Mouse (Mus musculus) midbrain, postnatal 0 days (tissue): ENCODE data around the gene Kif14. TPM values are rescaled to one million over a fixed set of nuclear protein-coding genes. Genes with fewer than 3 reads are reported as not detected.

ENCODE experiments used
- ATAC-seq: fragments of 200-750 bp; cut with Nextera tagmentation; 2 replicates; pipeline ENCODE4 v1.8.0; 2017; ENCODE audit warnings: moderate number of reproducible peaks, mild to moderate bottlenecking, moderate TSS enrichment, moderate library complexity; ENCODE audit not compliant: low FRiP score
- DNase-seq: peaks from one replicate; pipeline ENCODE4 v3.0.0-alpha.2; 2015; ENCODE audit warnings: low spot score
- H3K27ac ChIP-seq: fragments of 300-500 bp; sonication (generic); 2 replicates; pipeline ENCODE4 v1.5.1; 2014; ENCODE audit warnings: low read depth, mild to moderate bottlenecking, low read length, mixed read lengths
- H3K27me3 ChIP-seq: fragments of 300-500 bp; sonication (generic); 2 replicates; pipeline ENCODE4 v1.6.1; 2014; ENCODE audit warnings: low read length, control low read depth, mixed read lengths; ENCODE audit not compliant: insufficient read depth
- H3K36me3 ChIP-seq: fragments of 300-500 bp; sonication (generic); 2 replicates; pipeline ENCODE4 v1.6.1; 2014; ENCODE audit warnings: low read length, control low read depth, mixed read lengths; ENCODE audit not compliant: insufficient read depth
- H3K4me1 ChIP-seq: fragments of 300-500 bp; sonication (generic); 2 replicates; pipeline ENCODE4 v1.6.1; 2014; ENCODE audit warnings: mild to moderate bottlenecking, control low read depth, antibody characterized with exemption, low read length, mixed read lengths; ENCODE audit not compliant: insufficient read depth
- H3K4me2 ChIP-seq: fragments of 300-500 bp; sonication (generic); 2 replicates; pipeline ENCODE4 v1.6.1; 2014; ENCODE audit warnings: low read depth, mild to moderate bottlenecking, low read length, mixed read lengths; ENCODE audit not compliant: poor library complexity, severe bottlenecking
- H3K4me3 ChIP-seq: fragments of 300-500 bp; sonication (generic); 2 replicates; pipeline ENCODE4 v1.5.1; 2014; ENCODE audit warnings: low read depth, mild to moderate bottlenecking, low read length, moderate library complexity
- H3K9ac ChIP-seq: fragments of 300-500 bp; sonication (generic); replicated peaks from 2 replicates; pipeline ENCODE4 v1.6.1; 2014; ENCODE audit warnings: mild to moderate bottlenecking, low read length, moderate library complexity, mixed read lengths; ENCODE audit not compliant: poor library complexity, severe bottlenecking
- H3K9me3 ChIP-seq: fragments of 300-500 bp; sonication (generic); 2 replicates; pipeline ENCODE4 v1.6.1; 2016; ENCODE audit warnings: low read length, control low read depth
- CTCF ChIP-seq: IDR thresholded peaks from 2 replicates; pipeline ENCODE4 v1.5.1; 2016; ENCODE audit warnings: antibody characterized with exemption, mild to moderate bottlenecking
- WGBS: fragments of 180-500 bp; shearing (Covaris S2); extraction: QIAGEN DNeasy Blood & Tissue Kit; methylation state at CpG from one replicate; pipeline ENCODE4 v1.1.7; 2014; 5-methylcytosine and 5-hydroxymethylcytosine counted together
- polyA plus RNA-seq: library from polyadenylated mRNA; unstranded; fragments of >200 nt; fragmentation: Nextera tagmentation; extraction: Ambion mirVana; gene quantifications from 2 replicates; pipeline ENCODE4 v1.2.1, GENCODE M21; 2015
- total RNA-seq: library from RNA; depleted of rRNA; stranded (reverse); fragments of >200 nt; gene quantifications from 2 replicates; pipeline ENCODE4 v1.2.3, GENCODE M21; 2014

Kif14 gene
- total and polyA plus RNA-seq, 2 experiments from 2014 or later, result 0.28 to 1.0 TPM

DNA sequence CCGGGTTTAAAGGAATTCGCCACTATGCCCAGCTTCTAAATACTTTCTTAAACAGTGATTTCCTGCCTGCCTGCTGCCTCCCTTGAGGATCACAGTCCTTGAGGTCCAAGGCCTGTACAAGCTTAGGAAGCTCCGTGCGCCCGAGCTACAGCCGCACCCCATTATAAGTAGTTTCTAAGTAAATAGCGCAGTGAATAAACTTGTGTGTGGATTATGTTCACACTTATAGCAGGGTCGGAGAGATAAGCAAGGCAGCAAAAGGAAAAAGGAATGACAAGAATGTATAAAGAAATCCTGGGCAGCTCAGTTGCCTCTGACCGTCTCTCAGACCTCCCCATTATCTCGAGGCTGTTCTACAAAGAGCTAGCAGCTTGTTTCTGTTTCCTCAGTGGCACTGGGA, 95.7 kb downstream of the Kif14 start:
- H3K4me1 ChIP-seq, result no peaks in the 10 kb centered on the region
- no peaks in the 10 kb centered on the region for H3K27me3 ChIP-seq
- H3K27ac ChIP-seq, result no peak overlapping the region
- 68% methylated on average over 10 of the region's 10 CpGs for WGBS
- DNase-seq (no peak), ATAC-seq (no peak)
- no peak overlapping the region for H3K4me2 ChIP-seq
- H3K9me3 ChIP-seq, result no peaks in the 10 kb centered on the region
- no peak overlapping the region for H3K4me3 ChIP-seq
- no peak for TF ChIP-seq CTCF
- H3K36me3 ChIP-seq, result no peaks in the 10 kb centered on the region
- H3K9ac ChIP-seq, result no peak overlapping the region

- no peak for TF ChIP-seq CTCF
- WGBS, result 61% methylated on average over 11 of the region's 11 CpGs
- Histone ChIP-seq H3K4me2 (no peak overlapping the region), H3K4me3 (no peak overlapping the region), H3K27ac (no peak overlapping the region), H3K9ac (no peak overlapping the region), H3K9me3 (no peaks in the 10 kb centered on the region), H3K27me3 (no peaks in the 10 kb centered on the region), H3K36me3 (no peaks in the 10 kb centered on the region), H3K4me1 (no peaks in the 10 kb centered on the region)
- ATAC-seq, result no peak
- DNase-seq, result no peak
Observed at GRCm38 (mm10) chr1:136563149-136563548, 97.0 kb downstream of the Kif14 start.

GRCm38 (mm10) chr1:136564963-136565362, 98.8 kb downstream of the Kif14 start:
- Histone ChIP-seq H3K4me1 (no peaks in the 10 kb centered on the region), H3K9me3 (no peaks in the 10 kb centered on the region), H3K36me3 (no peaks in the 10 kb centered on the region), H3K4me3 (no peak overlapping the region), H3K4me2 (no peak overlapping the region), H3K27ac (no peak overlapping the region), H3K9ac (no peak overlapping the region), H3K27me3 (no peaks in the 10 kb centered on the region)
- DNase-seq (no peak), ATAC-seq (no peak)
- peak; percentile 17; the same call in 1 of the 2 replicates for TF ChIP-seq CTCF
- 70% methylated on average over 4 of the region's 4 CpGs for WGBS

DNA sequence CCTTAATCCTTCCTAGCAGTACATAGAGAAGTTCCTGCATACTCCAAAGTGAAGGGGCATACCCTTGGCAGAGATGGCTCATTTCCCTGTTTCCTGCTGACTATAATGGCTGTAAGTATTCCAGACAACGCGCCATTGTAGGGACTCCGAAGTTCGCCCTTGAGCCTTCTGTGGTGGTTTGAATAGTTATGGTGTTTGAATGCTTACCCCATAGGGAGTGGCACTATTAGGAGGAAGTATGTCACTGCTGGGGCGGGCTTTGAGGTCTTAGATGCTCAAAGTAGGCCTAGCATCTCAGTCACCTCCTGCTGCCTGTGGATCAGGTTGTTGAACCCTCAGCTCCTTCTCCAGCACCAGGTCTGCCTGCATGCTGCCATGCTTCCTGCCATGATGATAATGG, 100.2 kb downstream of the Kif14 start:
- Histone ChIP-seq H3K36me3 (no peaks in the 10 kb centered on the region), H3K9ac (no peak overlapping the region), H3K4me1 (no peaks in the 10 kb centered on the region), H3K9me3 (no peaks in the 10 kb centered on the region), H3K27ac (no peak overlapping the region), H3K27me3 (no peaks in the 10 kb centered on the region), H3K4me3 (no peak overlapping the region), H3K4me2 (no peak overlapping the region)
- 90% methylated on average over 5 of the region's 5 CpGs for WGBS
- DNase-seq (no peak), ATAC-seq (no peak)
- TF ChIP-seq CTCF, result no peak

GRCm38 (mm10) chr1:136567641-136568040, 101.5 kb downstream of the Kif14 start:
- H3K9me3 ChIP-seq, result no peaks in the 10 kb centered on the region
- no peak for TF ChIP-seq CTCF
- H3K27ac ChIP-seq, result no peak overlapping the region
- DNase-seq (no peak), ATAC-seq (no peak)
- H3K36me3 ChIP-seq, result no peaks in the 10 kb centered on the region
- H3K4me2 ChIP-seq, result no peak overlapping the region
- H3K4me1 ChIP-seq, result no peaks in the 10 kb centered on the region
- WGBS, result 94% methylated on average over 4 of the region's 4 CpGs
- no peak overlapping the region for H3K9ac ChIP-seq
- no peak overlapping the region for H3K4me3 ChIP-seq
- no peaks in the 10 kb centered on the region for H3K27me3 ChIP-seq

- no peaks in the 10 kb centered on the region for H3K27me3 ChIP-seq
- H3K4me3 ChIP-seq, result no peak overlapping the region
- H3K36me3 ChIP-seq, result no peaks in the 10 kb centered on the region
- no peak overlapping the region for H3K4me2 ChIP-seq
- TF ChIP-seq CTCF, result no peak
- no peaks in the 10 kb centered on the region for H3K4me1 ChIP-seq
- no peak for ATAC-seq
- H3K9me3 ChIP-seq, result no peaks in the 10 kb centered on the region
- 95% methylated on average over 11 of the region's 11 CpGs for WGBS
- no peak for DNase-seq
- no peak overlapping the region for H3K27ac ChIP-seq
- no peak overlapping the region for H3K9ac ChIP-seq
Observed at GRCm38 (mm10) chr1:136568738-136569194, 102.6 kb downstream of the Kif14 start.
